Mouse (Mus musculus) forebrain, embryonic 13.5 days (tissue): ENCODE measurements around the gene Tsks. TPM values are rescaled to one million over a fixed set of nuclear protein-coding genes. Genes with fewer than 3 reads are reported as not detected.

Experiments used
- ATAC-seq: fragments of 200-750 bp; cut with Nextera tagmentation; 2 replicates; pipeline ENCODE4 v1.8.0; 2017
- H3K27ac ChIP-seq: fragments of 300-500 bp; sonication (generic); 2 replicates; pipeline ENCODE4 v1.5.1; 2015; ENCODE audit warnings: inconsistent platforms, mild to moderate bottlenecking, moderate library complexity
- H3K27me3 ChIP-seq: fragments of 300-500 bp; sonication (generic); 2 replicates; pipeline ENCODE4 v1.6.1; 2015; ENCODE audit warnings: mild to moderate bottlenecking, inconsistent platforms
- H3K36me3 ChIP-seq: fragments of 300-500 bp; sonication (generic); 2 replicates; pipeline ENCODE4 v1.6.1; 2015; ENCODE audit warnings: mild to moderate bottlenecking, inconsistent platforms; ENCODE audit not compliant: poor library complexity, severe bottlenecking
- H3K4me1 ChIP-seq: fragments of 300-500 bp; sonication (generic); 2 replicates; pipeline ENCODE4 v1.6.1; 2015; ENCODE audit warnings: inconsistent platforms
- H3K4me2 ChIP-seq: fragments of 300-500 bp; sonication (generic); 2 replicates; pipeline ENCODE4 v1.6.1; 2015; ENCODE audit warnings: inconsistent platforms, mild to moderate bottlenecking, moderate library complexity
- H3K4me3 ChIP-seq: fragments of 300-500 bp; sonication (generic); 2 replicates; pipeline ENCODE4 v1.5.1; 2015; ENCODE audit warnings: mild to moderate bottlenecking, inconsistent platforms
- H3K9ac ChIP-seq: fragments of 300-500 bp; sonication (generic); 2 replicates; pipeline ENCODE4 v1.6.1; 2015; ENCODE audit warnings: mild to moderate bottlenecking, inconsistent platforms
- H3K9me3 ChIP-seq: fragments of 300-500 bp; sonication (generic); replicated peaks from 2 replicates; pipeline ENCODE4 v1.6.1; 2016; ENCODE audit warnings: inconsistent platforms
- WGBS: fragments of 180-500 bp; shearing (Covaris S2); methylation state at CpG from one replicate; pipeline ENCODE4 v1.1.7; 2015; 5-methylcytosine and 5-hydroxymethylcytosine counted together
- polyA plus RNA-seq: library from polyadenylated mRNA; unstranded; fragments of >200 nt; fragmentation: Nextera tagmentation; extraction: Ambion mirVana; gene quantifications from 2 replicates; pipeline ENCODE4 v1.2.1, GENCODE M21; 2015

Gene Tsks
- polyA plus RNA-seq, 1 experiment from 2014 or later, result not detected

- peaks cover 34% of the 10 kb centered on the region for H3K36me3 ChIP-seq
- peak overlapping the region; percentile 93; the same call in 1 of the 2 replicates for H3K27ac ChIP-seq
- WGBS, result 49% methylated on average over 3 of the region's 3 CpGs
- ATAC-seq, result no peak
- peaks cover 42% of the 10 kb centered on the region for H3K4me1 ChIP-seq
- peak overlapping the region; percentile 73 for H3K4me2 ChIP-seq
- H3K4me3 ChIP-seq, result peak overlapping the region; percentile 96
- no peaks in the 10 kb centered on the region for H3K9me3 ChIP-seq
- H3K9ac ChIP-seq, result peak overlapping the region; percentile 98
- no peaks in the 10 kb centered on the region for H3K27me3 ChIP-seq
Observed at GRCm38 (mm10) chr7:44984833-44985164, 41.8 kb downstream of the Tsks start.

GRCm38 (mm10) chr7:44985595-44986191, 42.7 kb downstream of the Tsks start:
- 0% methylated on average over 32 of the region's 45 CpGs for WGBS
- peaks cover 31% of the 10 kb centered on the region for H3K36me3 ChIP-seq
- peak overlapping the region; percentile 98 for H3K9ac ChIP-seq
- peak overlapping the region; percentile 73 for H3K4me2 ChIP-seq
- peaks cover 42% of the 10 kb centered on the region for H3K4me1 ChIP-seq
- H3K9me3 ChIP-seq, result no peaks in the 10 kb centered on the region
- H3K4me3 ChIP-seq, result peak overlapping the region; percentile 96
- peak overlapping the region; percentile 93 for H3K27ac ChIP-seq
- H3K27me3 ChIP-seq, result no peaks in the 10 kb centered on the region
- ATAC-seq, result no peak

GRCm38 (mm10) chr7:44986192-44986878, 43.3 kb downstream of the Tsks start, which contains the start of gene Prmt1:
Gene Prmt1 (minus strand): TSS chr7:44986568.
- WGBS, result under 1% methylated on average over 42 of the region's 42 CpGs
- Histone ChIP-seq H3K4me1 (peaks cover 42% of the 10 kb centered on the region), H3K27ac (peak within 1 kb of the TSS; percentile 93), H3K36me3 (peaks cover 29% of the 10 kb centered on the region), H3K9ac (peak within 1 kb of the TSS; percentile 98), H3K4me2 (peak within 1 kb of the TSS; percentile 73), H3K4me3 (peak within 1 kb of the TSS; percentile 96), H3K9me3 (no peaks in the 10 kb centered on the region), H3K27me3 (no peaks in the 10 kb centered on the region)
- peak; percentile 97 for ATAC-seq

- H3K27ac ChIP-seq, result peak overlapping the region; percentile 90
- H3K9ac ChIP-seq, result peak overlapping the region; percentile 80
- no peak; the same call in 1 of the 2 replicates for ATAC-seq
- H3K36me3 ChIP-seq, result peaks cover 28% of the 10 kb centered on the region
- H3K4me2 ChIP-seq, result peak overlapping the region; percentile 71
- peak overlapping the region; percentile 96 for H3K4me3 ChIP-seq
- under 1% methylated on average over 29 of the region's 29 CpGs for WGBS
- peaks cover 42% of the 10 kb centered on the region for H3K4me1 ChIP-seq
- no peaks in the 10 kb centered on the region for H3K27me3 ChIP-seq
- no peaks in the 10 kb centered on the region for H3K9me3 ChIP-seq
Observed at GRCm38 (mm10) chr7:44986879-44987718, 44.1 kb downstream of the Tsks start.

- Histone ChIP-seq H3K4me1 (peaks cover 33% of the 10 kb centered on the region), H3K4me3 (peak overlapping the region; percentile 61), H3K4me2 (peak overlapping the region; percentile 87), H3K27me3 (no peaks in the 10 kb centered on the region), H3K9me3 (no peaks in the 10 kb centered on the region), H3K27ac (peak overlapping the region; percentile 20; the same call in 1 of the 2 replicates), H3K36me3 (peaks cover 52% of the 10 kb centered on the region), H3K9ac (peak overlapping the region; percentile 88)
- no peak for ATAC-seq
- WGBS, result 15% methylated on average over 10 of the region's 10 CpGs
Observed at GRCm38 (mm10) chr7:44996672-44997071, 53.7 kb downstream of the Tsks start.

GRCm38 (mm10) chr7:44997231-44997939, 54.4 kb downstream of the Tsks start, which contains the start of gene Irf3:
Gene Irf3 (plus strand): TSS chr7:44997648.
- H3K4me3 ChIP-seq, result peak within 1 kb of the TSS; percentile 61
- peaks cover 33% of the 10 kb centered on the region for H3K4me1 ChIP-seq
- peak within 1 kb of the TSS; percentile 88 for H3K9ac ChIP-seq
- peak within 1 kb of the TSS; percentile 67 for H3K27ac ChIP-seq
- H3K9me3 ChIP-seq, result no peaks in the 10 kb centered on the region
- peak within 1 kb of the TSS; percentile 87 for H3K4me2 ChIP-seq
- H3K27me3 ChIP-seq, result no peaks in the 10 kb centered on the region
- peaks cover 52% of the 10 kb centered on the region for H3K36me3 ChIP-seq
- WGBS, result under 1% methylated on average over 43 of the region's 43 CpGs
- peak; percentile 94 for ATAC-seq

GRCm38 (mm10) chr7:44997940-44998428, 55.0 kb downstream of the Tsks start:
- ATAC-seq, result no peak; the same call in 1 of the 2 replicates

GRCm38 (mm10) chr7:44998501-44998955, 55.5 kb downstream of the Tsks start, which contains the start of gene Bcl2l12:
Gene Bcl2l12 (minus strand): TSS chr7:44998712.
- peak within 1 kb of the TSS; percentile 61 for H3K4me3 ChIP-seq
- 3% methylated on average over 18 of the region's 18 CpGs for WGBS
- no peaks in the 10 kb centered on the region for H3K27me3 ChIP-seq
- H3K27ac ChIP-seq, result peak within 1 kb of the TSS; percentile 67
- peaks cover 33% of the 10 kb centered on the region for H3K4me1 ChIP-seq
- peaks cover 54% of the 10 kb centered on the region for H3K36me3 ChIP-seq
- no peak for ATAC-seq
- H3K9ac ChIP-seq, result peak within 1 kb of the TSS; percentile 88
- peak within 1 kb of the TSS; percentile 87 for H3K4me2 ChIP-seq
- no peaks in the 10 kb centered on the region for H3K9me3 ChIP-seq

More at GRCm38 (mm10) chr7:44997940-44998428, 55.0 kb downstream of the Tsks start:
- H3K27ac ChIP-seq, result peak overlapping the region; percentile 67
- H3K9ac ChIP-seq, result peak overlapping the region; percentile 88
- H3K4me3 ChIP-seq, result peak overlapping the region; percentile 61
- no peaks in the 10 kb centered on the region for H3K9me3 ChIP-seq
- H3K4me2 ChIP-seq, result peak overlapping the region; percentile 87
- 5% methylated on average over 15 of the region's 15 CpGs for WGBS
- H3K4me1 ChIP-seq, result peaks cover 33% of the 10 kb centered on the region
- no peaks in the 10 kb centered on the region for H3K27me3 ChIP-seq
- peaks cover 52% of the 10 kb centered on the region for H3K36me3 ChIP-seq

GRCm38 (mm10) chr7:44999753-45000152, 56.7 kb downstream of the Tsks start:
- WGBS, result 87% methylated on average over 11 of the region's 11 CpGs
- ATAC-seq, result no peak

GRCm38 (mm10) chr7:45000539-45001114, 57.6 kb downstream of the Tsks start:
- peaks cover 62% of the 10 kb centered on the region for H3K36me3 ChIP-seq
- H3K9ac ChIP-seq, result no peak overlapping the region; the same call in 1 of the 2 replicates
- H3K4me1 ChIP-seq, result peaks cover 32% of the 10 kb centered on the region
- H3K4me3 ChIP-seq, result no peak overlapping the region
- WGBS, result 82% methylated on average over 21 of the region's 21 CpGs
- H3K27me3 ChIP-seq, result no peaks in the 10 kb centered on the region
- no peaks in the 10 kb centered on the region for H3K9me3 ChIP-seq
- no peak for ATAC-seq
- no peak overlapping the region for H3K4me2 ChIP-seq
- no peak overlapping the region for H3K27ac ChIP-seq

More at GRCm38 (mm10) chr7:44999753-45000152, 56.7 kb downstream of the Tsks start:
- H3K9ac ChIP-seq, result no peak overlapping the region
- no peak overlapping the region for H3K4me3 ChIP-seq
- no peak overlapping the region for H3K4me2 ChIP-seq
- peaks cover 33% of the 10 kb centered on the region for H3K4me1 ChIP-seq
- no peak overlapping the region for H3K27ac ChIP-seq
- H3K9me3 ChIP-seq, result no peaks in the 10 kb centered on the region
- H3K27me3 ChIP-seq, result no peaks in the 10 kb centered on the region
- peaks cover 62% of the 10 kb centered on the region for H3K36me3 ChIP-seq

GRCm38 (mm10) chr7:45002440-45002839, 59.4 kb downstream of the Tsks start:
- Histone ChIP-seq H3K4me3 (no peak overlapping the region), H3K27ac (no peak overlapping the region), H3K9ac (no peak overlapping the region), H3K9me3 (no peaks in the 10 kb centered on the region), H3K27me3 (no peaks in the 10 kb centered on the region), H3K4me2 (no peak overlapping the region), H3K4me1 (peaks cover 18% of the 10 kb centered on the region), H3K36me3 (peaks cover 79% of the 10 kb centered on the region)
- no peak for ATAC-seq
- 91% methylated on average over 7 of the region's 7 CpGs for WGBS
